25 mouse cellular contexts compared by ENCODE assay signal in genomic region chr4:115964446-115964845, GRCm38 (mm10). TPM values are rescaled to one million over a fixed set of nuclear protein-coding genes. Genes with fewer than 3 reads are reported as not detected.
DNase-seq lines count a peak whose midpoint lies in the region; ATAC-seq and TF ChIP-seq lines count a peak whose summit lies in the region.
"Had no signal": no experiment of that assay in that cellular context is flagged by ENCODE, and none has a peak within 500 bp of the region (broad histone marks: within the 10 kb centered on the region; RNA-seq: fewer than 3 reads in every experiment).

No protein-coding gene starts in this region.

- no peak for TF ChIP-seq CTCF in midbrain, postnatal 0 days (IDR thresholded peaks at IDR 0.05)
- no peak for TF ChIP-seq CTCF in gastrocnemius, adult 2 months (IDR thresholded peaks at IDR 0.05)

- no peaks in the 10 kb centered on the region for H3K79me2 ChIP-seq in myocyte (ENCODE audit: control insufficient read depth, insufficient read depth)

- H3K27ac ChIP-seq in liver, embryonic 11.5 days (ENCODE audit: low read depth, low read length) = no peak overlapping the region
- no peak overlapping the region for H3K27ac ChIP-seq in midbrain, embryonic 12.5 days (replicated peaks)
- H3K27ac ChIP-seq in midbrain, postnatal 0 days (ENCODE audit: low read depth, low read length) = no peak overlapping the region
- H3K27ac ChIP-seq in gastrocnemius, adult 2 months = no peak overlapping the region
- H3K27ac ChIP-seq: embryonic facial prominence, embryonic 12.5 days; forebrain, embryonic 13.5 days; heart, embryonic 13.5 days; hindbrain, embryonic 14.5 days; lung, embryonic 15.5 days had no signal

- H3ac ChIP-seq in myocyte (ENCODE audit: control insufficient read depth, insufficient read length) = no peak overlapping the region

- H3K4me2 ChIP-seq in liver, embryonic 11.5 days = no peak overlapping the region
- H3K4me2 ChIP-seq in midbrain, embryonic 12.5 days (replicated peaks) = 0 out of 2 replicates have a peak overlapping the region, but pooled peaks have one; percentile 3
- no peak overlapping the region for H3K4me2 ChIP-seq in midbrain, postnatal 0 days (ENCODE audit: low read depth, low read length, poor library complexity, severe bottlenecking)
- peak overlapping the region; percentile 18 for H3K4me2 ChIP-seq in myocyte (ENCODE audit: low read depth)
- H3K4me2 ChIP-seq: embryonic facial prominence, embryonic 12.5 days; forebrain, embryonic 13.5 days; lung, embryonic 15.5 days had no signal

- H3K4me1 ChIP-seq in liver, embryonic 11.5 days (replicated peaks; ENCODE audit: control insufficient read depth, insufficient read depth, low read length) = no peaks in the 10 kb centered on the region
- H3K4me1 ChIP-seq in midbrain, embryonic 12.5 days = peaks cover 51% of the 10 kb centered on the region
- H3K4me1 ChIP-seq in midbrain, postnatal 0 days (ENCODE audit: insufficient read depth, low read length) = no peaks in the 10 kb centered on the region

- TF ChIP-seq POLR2A in myocyte (IDR thresholded peaks at IDR 0.05; ENCODE audit: insufficient read length, low read depth) = no peak

- whole genome bisulfite sequencing in liver, embryonic 11.5 days = 11% methylated on average over 5 of the region's 5 CpGs
- 8% methylated on average over 5 of the region's 5 CpGs for WGBS in midbrain, embryonic 12.5 days
- WGBS in midbrain, postnatal 0 days = 15% methylated on average over 5 of the region's 5 CpGs

- H3K9me3 ChIP-seq in liver, embryonic 11.5 days (ENCODE audit: control insufficient read depth, low read length) = no peaks in the 10 kb centered on the region
- no peaks in the 10 kb centered on the region for H3K9me3 ChIP-seq in midbrain, embryonic 12.5 days
- no peaks in the 10 kb centered on the region for H3K9me3 ChIP-seq in midbrain, postnatal 0 days (ENCODE audit: low read length)
- H3K9me3 ChIP-seq: embryonic facial prominence, embryonic 12.5 days; forebrain, embryonic 13.5 days; heart, embryonic 13.5 days; lung, embryonic 15.5 days had no signal

- no peak overlapping the region for H3K9ac ChIP-seq in liver, embryonic 11.5 days (ENCODE audit: low read depth, low read length)
- H3K9ac ChIP-seq in midbrain, embryonic 12.5 days (replicated peaks) = no peak overlapping the region
- no peak overlapping the region for H3K9ac ChIP-seq in midbrain, postnatal 0 days (replicated peaks; ENCODE audit: low read length, poor library complexity, severe bottlenecking)
- H3K9ac ChIP-seq: embryonic facial prominence, embryonic 12.5 days; forebrain, embryonic 13.5 days; heart, embryonic 13.5 days; hindbrain, embryonic 14.5 days; lung, embryonic 15.5 days had no signal

- intact Hi-C loops in gastrocnemius, adult 2 months (cut with DNase I) = no loop called here

- H3K27me3 ChIP-seq in liver, embryonic 11.5 days (replicated peaks; ENCODE audit: control insufficient read depth, insufficient read depth, low read length) = peaks cover 87% of the 10 kb centered on the region
- H3K27me3 ChIP-seq in midbrain, embryonic 12.5 days = peaks cover 93% of the 10 kb centered on the region
- peaks cover 38% of the 10 kb centered on the region for H3K27me3 ChIP-seq in midbrain, postnatal 0 days (ENCODE audit: insufficient read depth, low read length)
- peaks cover 45% of the 10 kb centered on the region for H3K27me3 ChIP-seq in myocyte (ENCODE audit: control insufficient read depth, insufficient read depth, insufficient read length)

- DNase-seq in adrenal gland, postnatal 14 days = peak; percentile 49
- no peak for DNase-seq in adrenal gland, adult 18-20 months (ENCODE audit: low spot score in 2 of 2)
- peak; percentile 41 for DNase-seq in liver
- DNase-seq in liver, embryonic 11.5 days (ENCODE audit: low spot score) = no peak
- DNase-seq in midbrain, postnatal 0 days (ENCODE audit: low spot score) = no peak
- no peak for DNase-seq in gastrocnemius, adult 2 months
- DNase-seq: cerebellum, adult 8-10 months; gastrocnemius, postnatal 10 days; heart, adult 11 months; spleen, adult 18-20 months; thymus, adult 2 months had no signal

- ATAC-seq in liver, embryonic 11.5 days (replicated peaks; ENCODE audit: low FRiP score) = no peak
- no peak for ATAC-seq in midbrain, embryonic 12.5 days (ENCODE audit: low FRiP score, low read depth)
- ATAC-seq in midbrain, postnatal 0 days (ENCODE audit: low FRiP score) = no peak
- ATAC-seq: forebrain, embryonic 13.5 days had no signal

- H3K4me3 ChIP-seq in liver, embryonic 11.5 days (ENCODE audit: low read depth, low read length) = no peak overlapping the region
- no peak overlapping the region for H3K4me3 ChIP-seq in midbrain, embryonic 12.5 days
- no peak overlapping the region for H3K4me3 ChIP-seq in midbrain, postnatal 0 days (ENCODE audit: low read depth, low read length)
- no peak overlapping the region for H3K4me3 ChIP-seq in myocyte
- no peak overlapping the region for H3K4me3 ChIP-seq in gastrocnemius, adult 2 months
- H3K4me3 ChIP-seq: embryonic facial prominence, embryonic 12.5 days; erythroblast, embryonic 14.5 days; forebrain, embryonic 13.5 days; heart, embryonic 13.5 days; lung, embryonic 15.5 days had no signal

- H3K36me3 ChIP-seq in liver, embryonic 11.5 days (ENCODE audit: control insufficient read depth, insufficient read depth, low read length) = no peaks in the 10 kb centered on the region
- no peaks in the 10 kb centered on the region for H3K36me3 ChIP-seq in midbrain, embryonic 12.5 days
- no peaks in the 10 kb centered on the region for H3K36me3 ChIP-seq in midbrain, postnatal 0 days (ENCODE audit: insufficient read depth, low read length)
- no peaks in the 10 kb centered on the region for H3K36me3 ChIP-seq in myocyte (ENCODE audit: control insufficient read depth, insufficient read depth)
- H3K36me3 ChIP-seq: embryonic facial prominence, embryonic 12.5 days; heart, embryonic 13.5 days; lung, embryonic 15.5 days had no signal

TF ChIP-seq in myocyte, 11 proteins besides CTCF, POLR2A, EP300 and RAD21:
- no peak for TF ChIP-seq CEBPB (IDR thresholded peaks at IDR 0.05; ENCODE audit: insufficient read depth, poor library complexity, severe bottlenecking)
- no peak for TF ChIP-seq MYOG (IDR thresholded peaks at IDR 0.05; ENCODE audit: control insufficient read depth in 1 of 3, insufficient read depth in 1 of 3, insufficient read length in 2 of 3, low read depth in 2 of 3)
- TF ChIP-seq MAX (IDR thresholded peaks at IDR 0.05; ENCODE audit: low read depth) = no peak
- no peak for TF ChIP-seq REST (IDR thresholded peaks at IDR 0.05; ENCODE audit: insufficient read depth, insufficient read length)
- no peak for TF ChIP-seq POLR2AphosphoS2 (IDR thresholded peaks at IDR 0.05; ENCODE audit: insufficient read length, low read depth)
- TF ChIP-seq MYOD1 (IDR thresholded peaks at IDR 0.05; ENCODE audit: control insufficient read depth in 1 of 3, insufficient read length in 2 of 3, low read depth in 2 of 3) = no peak
- TF ChIP-seq TCF3 (IDR thresholded peaks at IDR 0.05; ENCODE audit: insufficient read length, low read depth) = no peak
- TF ChIP-seq TCF12 (IDR thresholded peaks at IDR 0.05; ENCODE audit: insufficient read depth, poor library complexity, severe bottlenecking) = no peak
- TF ChIP-seq SRF (IDR thresholded peaks at IDR 0.05; ENCODE audit: control insufficient read depth, insufficient read length, low read depth) = no peak
- TF ChIP-seq USF1 (IDR thresholded peaks at IDR 0.05; ENCODE audit: low read depth) = no peak
- TF ChIP-seq E2F4 (IDR thresholded peaks at IDR 0.05; ENCODE audit: insufficient read depth) = no peak

RNA-seq across cellular contexts. Expression of gene Dmbx1, which starts 24.7 kb away (rescaled TPM):
- total RNA-seq in adrenal gland, postnatal 14 days (2021) = not detected in 2 replicates
- not detected for total RNA-seq in adrenal gland, adult 18-20 months (2021)
- polyA plus RNA-seq in liver, embryonic 11.5 days (2014; fragmentation: Nextera tagmentation; extraction: Ambion mirVana) = not detected in 2 replicates
- polyA plus RNA-seq in midbrain, embryonic 12.5 days (2016; fragmentation: Nextera tagmentation; extraction: Ambion mirVana) = 18.2 and 18.3 TPM in 2 replicates
- 9.6 and 10.3 TPM in 2 replicates for total RNA-seq in midbrain, postnatal 0 days (2014; rRNA removed)
- 7.7 and 8.7 TPM in 2 replicates for polyA plus RNA-seq in midbrain, postnatal 0 days (2015; fragmentation: Nextera tagmentation; extraction: Ambion mirVana)
- 0.01 TPM for polyA plus RNA-seq in myocyte (2012; fragmentation: generic; extraction: Trizol)
- not detected for total RNA-seq in gastrocnemius, adult 2 months (2021)
- total RNA-seq: adrenal gland, postnatal 4 days; gastrocnemius, postnatal 10 days; heart, postnatal 25 days; layer of hippocampus, adult 18-20 months; megakaryocyte-erythroid progenitor cell, adult 5-6 weeks had no signal
- polyA plus RNA-seq: erythroblast, embryonic 14.5 days; heart, embryonic 13.5 days; kidney, embryonic 14.5 days; stomach, embryonic 14.5 days had no signal

RNA-seq across cellular contexts. Expression of gene Faah, which starts 53.3 kb away (rescaled TPM):
- 5.6 and 9.9 TPM in 2 replicates for total RNA-seq in adrenal gland, postnatal 14 days (2021)
- total RNA-seq in adrenal gland, adult 18-20 months (2021) = 1 to 10 TPM; 4.0 to 4.5 TPM
- polyA plus RNA-seq in liver, embryonic 11.5 days (2014; fragmentation: Nextera tagmentation; extraction: Ambion mirVana) = 3.9 and 4.7 TPM in 2 replicates
- polyA plus RNA-seq in midbrain, embryonic 12.5 days (2016; fragmentation: Nextera tagmentation; extraction: Ambion mirVana) = 4.5 and 5.5 TPM in 2 replicates
- 25.8 and 43.1 TPM in 2 replicates for total RNA-seq in midbrain, postnatal 0 days (2014; rRNA removed)
- polyA plus RNA-seq in midbrain, postnatal 0 days (2015; fragmentation: Nextera tagmentation; extraction: Ambion mirVana) = 30.6 and 31.2 TPM in 2 replicates
- polyA plus RNA-seq in myocyte (2012; fragmentation: generic; extraction: Trizol) = 0.08 TPM
- total RNA-seq in gastrocnemius, adult 2 months (2021) = under 1 TPM; 0.20 to 0.22 TPM

Comparison
In these comparisons a context has a peak if more than half of its experiments do, and no peak if none do; other contexts are left out.
1. DNase-seq: peak in adrenal gland, postnatal 14 days (single experiment) and liver (single experiment); none in adrenal gland, adult 18-20 months (0 of 2), liver, embryonic 11.5 days (single experiment), midbrain, postnatal 0 days (single experiment) and gastrocnemius, adult 2 months (single experiment).
2. H3K4me2 ChIP-seq: peak in midbrain, embryonic 12.5 days (single experiment) and myocyte (single experiment); none in liver, embryonic 11.5 days (single experiment) and midbrain, postnatal 0 days (single experiment).
3. RNA of gene Dmbx1, which starts 24.7 kb away (total RNA-seq): 9.6 to 10.3 TPM in midbrain, postnatal 0 days; not detected in adrenal gland, postnatal 14 days, not detected in adrenal gland, adult 18-20 months and not detected in gastrocnemius, adult 2 months; every median in the first group is over 10 times any median in the second.